In genomic region chr1:167269856-167270270, GRCm38 (mm10) we compare ENCODE assay signal across 8 mouse cellular contexts. TPM values are rescaled to one million over a fixed set of nuclear protein-coding genes. Genes with fewer than 3 reads are reported as not detected.
DNase-seq lines count a peak whose midpoint lies in the region; ATAC-seq and TF ChIP-seq lines count a peak whose summit lies in the region.

No protein-coding gene starts in this region.

- H3K27ac ChIP-seq in ES-E14 (ENCODE audit: insufficient read depth, low read depth, low read length, poor library complexity, severe bottlenecking) = peak overlapping the region; percentile 78; the same call in 1 of the 2 replicates
- peak overlapping the region; percentile 42 for H3K27ac ChIP-seq in bone marrow macrophage, adult 2 months (ENCODE audit: insufficient read depth, low read depth, low read length)
- peak overlapping the region; percentile 81 for H3K27ac ChIP-seq in forebrain, embryonic 15.5 days (replicated peaks)

- 10% methylated on average over 6 of the region's 6 CpGs for WGBS in forebrain, embryonic 15.5 days
- 12% methylated on average over 6 of the region's 6 CpGs for WGBS in lung, adult 2 months

- ATAC-seq in forebrain, embryonic 15.5 days (replicated peaks) = peak; percentile 67

- no peak for DNase-seq in ES-E14 (ENCODE audit: low read depth, low spot score)
- peak; percentile 93 to 95 for DNase-seq in heart, postnatal 10 days
- peak; percentile 78 to 86 for DNase-seq in kidney, postnatal 4 days
- peak; percentile 56 for DNase-seq in lung, adult 2 months
- peak; percentile 64 to 73 for DNase-seq in right cerebral cortex, adult 2 months (ENCODE audit: low spot score in 2 of 2)
- no peak for DNase-seq in B cell, adult 2 months

- peak overlapping the region; percentile 52 for H3K4me2 ChIP-seq in forebrain, embryonic 15.5 days (replicated peaks)

- H3K4me1 ChIP-seq in ES-E14 (ENCODE audit: control insufficient read depth in 2 of 2, insufficient read depth in 2 of 2, low read length in 2 of 2, poor library complexity in 1 of 2) = peaks cover 18 to 50% of the 10 kb centered on the region in 2 experiments
- H3K4me1 ChIP-seq in bone marrow macrophage, adult 2 months (ENCODE audit: control insufficient read depth, insufficient read depth, low read length) = peaks cover 73% of the 10 kb centered on the region
- peaks cover 48% of the 10 kb centered on the region for H3K4me1 ChIP-seq in forebrain, embryonic 15.5 days
- H3K4me1 ChIP-seq in lung, adult 2 months (ENCODE audit: control insufficient read depth, insufficient read depth, low read length) = peaks cover 30% of the 10 kb centered on the region

- H3K36me3 ChIP-seq in ES-E14 (ENCODE audit: control insufficient read depth, insufficient read depth, low read length, poor library complexity, severe bottlenecking) = peaks cover 16% of the 10 kb centered on the region; the same call in 1 of the 2 replicates
- H3K36me3 ChIP-seq in forebrain, embryonic 15.5 days = no peaks in the 10 kb centered on the region

- H3K27me3 ChIP-seq in forebrain, embryonic 15.5 days = no peaks in the 10 kb centered on the region

- H3K4me3 ChIP-seq in ES-E14 (ENCODE audit: insufficient read depth in 1 of 2, low read depth in 1 of 2, low read length in 2 of 2, poor library complexity in 1 of 2, severe bottlenecking in 1 of 2) = peak overlapping the region; percentile 22 to 34; a peak in 2 of 4 replicates
- peak overlapping the region; percentile 5; the same call in 1 of the 2 replicates for H3K4me3 ChIP-seq in bone marrow macrophage, adult 2 months (ENCODE audit: insufficient read depth, low read length)
- H3K4me3 ChIP-seq in forebrain, embryonic 15.5 days = peak overlapping the region; percentile 25; the same call in 1 of the 2 replicates
- no peak overlapping the region for H3K4me3 ChIP-seq in lung, adult 2 months (replicated peaks; ENCODE audit: extremely low read depth, low read depth, low read length)

- no peak for TF ChIP-seq CTCF in bone marrow macrophage, adult 2 months (IDR thresholded peaks at IDR 0.05; ENCODE audit: low read depth, low read length)
- no peak for TF ChIP-seq CTCF in lung, adult 2 months (IDR thresholded peaks at IDR 0.05; ENCODE audit: insufficient read depth, low read length)

- in situ Hi-C loops in ES-E14 (cut with MboI; ENCODE audit: low sequenced_read_pairs in 2 of 2, unreplicated experiment in 2 of 2) = no loop called here

- H3K9me3 ChIP-seq in ES-E14 (ENCODE audit: control insufficient read depth, insufficient read depth, low read depth, low read length) = no peaks in the 10 kb centered on the region
- H3K9me3 ChIP-seq in forebrain, embryonic 15.5 days = no peaks in the 10 kb centered on the region

- intact Hi-C loops in heart, postnatal 10 days (cut with DNase I) = loop anchor here (5.0 kb wide), 2 partner anchors 38 to 122 kb away; partner anchors contain the start of gene Mgst3

- no peak for TF ChIP-seq POLR2A in bone marrow macrophage, adult 2 months (IDR thresholded peaks at IDR 0.05; ENCODE audit: borderline replicate concordance, low read depth, low read length)
- TF ChIP-seq POLR2A in lung, adult 2 months (IDR thresholded peaks at IDR 0.05; ENCODE audit: borderline replicate concordance, extremely low read depth, low read depth, low read length) = no peak

- peak overlapping the region; percentile 30; the same call in 1 of the 2 replicates for H3K9ac ChIP-seq in ES-E14 (ENCODE audit: insufficient read depth, low read depth, low read length, poor library complexity, severe bottlenecking)
- peak overlapping the region; percentile 10; the same call in 1 of the 2 replicates for H3K9ac ChIP-seq in forebrain, embryonic 15.5 days (replicated peaks)

TF ChIP-seq in ES-E14, 5 proteins besides CTCF, POLR2A, EP300 and RAD21:
- TF ChIP-seq CHD2 (IDR thresholded peaks at IDR 0.05; ENCODE audit: low read depth, low read length) (no peak), HCFC1 (IDR thresholded peaks at IDR 0.05; ENCODE audit: borderline replicate concordance, insufficient read depth, low read length) (no peak)

RNA-seq across cellular contexts. Expression of gene Uck2, which starts 15.3 kb away (rescaled TPM):
- 152 and 158 TPM in 2 replicates for total RNA-seq in ES-E14 (2012; rRNA removed)
- 6.9 and 7.4 TPM in 2 replicates for polyA plus RNA-seq in bone marrow macrophage, adult 2 months (2012; ENCODE audit: insufficient read depth, insufficient read length, missing spikeins)
- polyA plus RNA-seq in forebrain, embryonic 15.5 days (2015; fragmentation: Nextera tagmentation; extraction: Ambion mirVana) = 64.7 and 68.2 TPM in 2 replicates
- 10 to 100 TPM; 55.1 to 56.9 TPM for total RNA-seq in heart, postnatal 10 days (2021)
- 12.6 and 17.4 TPM in 2 replicates for polyA plus RNA-seq in lung, adult 2 months (2012; rRNA removed)

RNA-seq across cellular contexts. Expression of gene Tmco1, which starts 38.3 kb away (rescaled TPM):
- 155 and 156 TPM in 2 replicates for total RNA-seq in ES-E14 (2012; rRNA removed)
- 113 and 116 TPM in 2 replicates for polyA plus RNA-seq in bone marrow macrophage, adult 2 months (2012; ENCODE audit: insufficient read depth, insufficient read length, missing spikeins)
- 68.1 and 69.0 TPM in 2 replicates for polyA plus RNA-seq in forebrain, embryonic 15.5 days (2015; fragmentation: Nextera tagmentation; extraction: Ambion mirVana)
- total RNA-seq in heart, postnatal 10 days (2021) = 10 to 100 TPM; 84.6 to 94.3 TPM
- polyA plus RNA-seq in lung, adult 2 months (2012; rRNA removed) = 42.7 and 56.7 TPM in 2 replicates

Comparison
In these comparisons a context has a peak if more than half of its experiments do, and no peak if none do; other contexts are left out.
1. DNase-seq: peak in heart, postnatal 10 days (2 of 2), kidney, postnatal 4 days (2 of 2), lung, adult 2 months (single experiment) and right cerebral cortex, adult 2 months (2 of 2); none in ES-E14 (single experiment) and B cell, adult 2 months (0 of 2).
2. Peak in every context shown above with its lines, with median percentiles within 50 percentile points of each other: H3K27ac ChIP-seq.